Mouse (Mus musculus): ENCODE measurements around the gene Ctnnal1. TPM values are rescaled to one million over a fixed set of nuclear protein-coding genes. Genes with fewer than 3 reads are reported as not detected.

Gene Ctnnal1
- polyA plus RNA-seq, 1 experiment from 2014 or later = 19.4 TPM

- Histone ChIP-seq H3K4me2 (no peak overlapping the region), H3K27ac (no peak overlapping the region), H3K27me3 (no peaks in the 10 kb centered on the region), H3K9ac (no peak overlapping the region), H3K36me3 (no peaks in the 10 kb centered on the region), H3K4me1 (replicated peaks) (peaks cover 8% of the 10 kb centered on the region), H3K9me3 (no peaks in the 10 kb centered on the region), H3K4me3 (no peak overlapping the region)
- no peak for ATAC-seq (ENCODE audit: low FRiP score)
- WGBS = 91% methylated on average over 5 of the region's 5 CpGs
These were observed 9.1 kb downstream of the Ctnnal1 start for GRCm38 (mm10) chr4:56855935-56856334.

DNA sequence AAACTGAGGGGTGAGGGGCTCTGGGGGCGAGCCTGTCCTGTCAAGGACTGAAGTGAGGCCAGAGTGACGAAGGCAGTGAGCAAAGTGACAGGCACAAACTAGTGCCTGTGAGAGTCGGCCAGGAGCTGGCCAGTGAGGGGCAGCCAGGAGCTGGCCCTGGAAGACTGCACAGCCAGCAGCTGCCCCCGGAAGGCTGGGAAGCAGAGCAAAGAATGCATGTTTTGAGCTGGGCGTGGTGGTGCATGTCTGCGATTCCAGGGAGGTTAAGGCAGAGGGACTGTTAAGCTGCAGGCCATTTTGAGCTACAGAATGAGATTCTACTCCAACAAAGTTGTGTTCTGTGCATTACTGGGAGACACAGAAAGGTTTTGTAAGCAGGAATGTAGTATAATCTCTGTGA, 14.3 kb downstream of the Ctnnal1 start:
- peaks cover 13% of the 10 kb centered on the region for H3K36me3 ChIP-seq
- no peak for ATAC-seq (ENCODE audit: low FRiP score)
- H3K9ac ChIP-seq = 0 out of 2 replicates have a peak overlapping the region, but pooled peaks have one; percentile 13
- no peaks in the 10 kb centered on the region for H3K27me3 ChIP-seq
- no peaks in the 10 kb centered on the region for H3K9me3 ChIP-seq
- H3K4me3 ChIP-seq = no peak overlapping the region
- peaks cover 10% of the 10 kb centered on the region for H3K4me1 ChIP-seq (replicated peaks)
- WGBS = 41% methylated on average over 6 of the region's 6 CpGs
- H3K27ac ChIP-seq = peak overlapping the region; percentile 18; the same call in 1 of the 2 replicates
- no peak overlapping the region for H3K4me2 ChIP-seq

GRCm38 (mm10) chr4:56848044-56848443, 16.9 kb downstream of the Ctnnal1 start:
- Histone ChIP-seq H3K9me3 (no peaks in the 10 kb centered on the region), H3K27me3 (no peaks in the 10 kb centered on the region), H3K4me2 (no peak overlapping the region), H3K27ac (no peak overlapping the region), H3K4me1 (replicated peaks) (peaks cover 4% of the 10 kb centered on the region; the same call in 1 of the 2 replicates), H3K36me3 (peaks cover 33% of the 10 kb centered on the region), H3K9ac (no peak overlapping the region), H3K4me3 (no peak overlapping the region)
- ATAC-seq (ENCODE audit: low FRiP score) = no peak
- WGBS = 90% methylated on average over 6 of the region's 6 CpGs

DNA sequence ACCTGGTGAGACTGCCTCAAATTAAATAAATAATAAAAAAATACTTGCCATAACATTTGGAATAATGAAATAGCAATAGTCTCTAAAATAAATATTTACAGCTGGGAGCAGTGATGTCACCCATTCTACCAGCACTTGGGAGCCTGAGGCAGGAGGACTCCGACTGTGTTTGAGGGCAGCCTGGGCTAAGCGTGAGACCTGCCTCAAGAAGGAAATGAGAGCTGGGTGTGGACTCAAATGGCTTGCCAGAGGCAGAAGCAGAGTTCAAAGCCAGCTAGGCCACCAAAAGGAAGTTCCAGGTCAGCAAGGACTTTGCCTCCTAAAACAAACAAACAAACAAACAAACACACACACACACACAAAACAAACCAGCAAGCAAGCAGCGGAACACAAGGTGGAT, 17.6 kb downstream of the Ctnnal1 start:
- ATAC-seq (ENCODE audit: low FRiP score) = no peak
- no peak overlapping the region for H3K9ac ChIP-seq
- H3K36me3 ChIP-seq = peaks cover 33% of the 10 kb centered on the region
- no peaks in the 10 kb centered on the region for H3K27me3 ChIP-seq
- no peaks in the 10 kb centered on the region for H3K9me3 ChIP-seq
- H3K27ac ChIP-seq = no peak overlapping the region
- WGBS = 93% methylated on average over 3 of the region's 3 CpGs
- peaks cover 4% of the 10 kb centered on the region; the same call in 1 of the 2 replicates for H3K4me1 ChIP-seq (replicated peaks)
- no peak overlapping the region for H3K4me2 ChIP-seq
- no peak overlapping the region for H3K4me3 ChIP-seq

DNA sequence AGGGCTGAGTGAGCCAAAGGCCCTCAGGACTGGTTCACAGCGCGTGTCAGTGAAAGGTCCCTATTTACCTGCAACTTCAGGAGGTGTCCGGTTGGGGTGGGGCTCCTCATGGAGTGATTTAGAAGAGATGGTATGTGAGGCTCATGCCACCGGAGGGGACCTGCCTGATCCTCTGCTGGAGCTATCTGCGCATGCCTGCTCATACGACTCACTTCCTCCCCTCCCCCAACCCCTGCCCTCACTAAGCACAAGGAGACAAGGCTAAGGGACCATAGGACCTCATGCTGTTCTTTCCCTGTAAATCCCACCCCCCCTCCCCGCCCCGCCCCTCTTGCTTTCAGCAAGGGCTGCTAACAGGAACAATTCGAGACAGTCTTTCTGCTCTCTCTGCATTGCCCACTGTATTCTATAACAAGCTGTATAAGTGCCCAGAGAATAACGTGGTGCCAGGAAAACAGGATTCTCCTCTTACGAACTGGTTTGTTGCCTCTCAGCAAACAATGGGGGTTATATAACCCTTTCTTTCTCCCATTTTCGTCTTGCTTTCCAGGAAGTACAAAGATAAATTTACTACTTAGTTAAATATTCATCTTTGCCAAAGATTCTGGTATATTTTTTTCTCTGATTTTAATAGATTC, 19.0 kb downstream of the Ctnnal1 start:
- Histone ChIP-seq H3K9me3 (no peaks in the 10 kb centered on the region), H3K36me3 (peaks cover 44% of the 10 kb centered on the region), H3K9ac (no peak overlapping the region), H3K27ac (no peak overlapping the region), H3K4me3 (no peak overlapping the region), H3K27me3 (no peaks in the 10 kb centered on the region), H3K4me1 (replicated peaks) (peaks cover 4% of the 10 kb centered on the region; the same call in 1 of the 2 replicates), H3K4me2 (no peak overlapping the region)
- 71% methylated on average over 12 of the region's 12 CpGs for WGBS
- ATAC-seq (ENCODE audit: low FRiP score) = no peak

- H3K9ac ChIP-seq = no peak overlapping the region
- H3K9me3 ChIP-seq = no peaks in the 10 kb centered on the region
- no peak for ATAC-seq (ENCODE audit: low FRiP score)
- no peak overlapping the region for H3K4me3 ChIP-seq
- H3K36me3 ChIP-seq = peaks cover 55% of the 10 kb centered on the region
- no peak overlapping the region for H3K4me2 ChIP-seq
- H3K27ac ChIP-seq = no peak overlapping the region
- H3K27me3 ChIP-seq = no peaks in the 10 kb centered on the region
- 97% methylated on average over 4 of the region's 4 CpGs for WGBS
- no peaks in the 10 kb centered on the region for H3K4me1 ChIP-seq (replicated peaks)
These were observed 20.1 kb downstream of the Ctnnal1 start for GRCm38 (mm10) chr4:56844911-56845310.

DNA sequence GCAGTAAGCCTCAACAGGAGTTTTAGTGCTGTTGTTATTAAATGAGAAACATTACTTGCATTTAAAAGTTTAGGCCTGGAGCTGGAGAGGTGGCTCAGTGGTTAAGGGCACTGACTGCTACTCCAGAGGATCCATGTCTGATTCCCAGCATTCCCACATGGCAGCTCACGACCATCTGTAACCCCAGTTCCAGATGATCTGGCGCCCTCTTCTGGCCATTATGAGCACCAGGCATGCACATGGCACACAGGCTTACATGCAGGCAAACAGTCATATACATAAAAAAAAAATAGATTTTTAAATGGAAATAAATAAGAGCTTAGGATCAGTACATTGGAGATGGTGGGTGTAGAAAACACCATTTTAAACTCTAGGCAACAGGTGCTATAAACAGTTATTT, 21.0 kb downstream of the Ctnnal1 start:
- no peak for ATAC-seq (ENCODE audit: low FRiP score)
- no peak overlapping the region for H3K4me3 ChIP-seq
- H3K9ac ChIP-seq = no peak overlapping the region
- no peak overlapping the region for H3K4me2 ChIP-seq
- 92% methylated on average over 2 of the region's 2 CpGs for WGBS
- H3K4me1 ChIP-seq (replicated peaks) = no peaks in the 10 kb centered on the region
- H3K9me3 ChIP-seq = no peaks in the 10 kb centered on the region
- no peaks in the 10 kb centered on the region for H3K27me3 ChIP-seq
- peaks cover 58% of the 10 kb centered on the region for H3K36me3 ChIP-seq
- no peak overlapping the region for H3K27ac ChIP-seq

GRCm38 (mm10) chr4:56842501-56842900, 22.5 kb downstream of the Ctnnal1 start:
- H3K9ac ChIP-seq = no peak overlapping the region

DNA sequence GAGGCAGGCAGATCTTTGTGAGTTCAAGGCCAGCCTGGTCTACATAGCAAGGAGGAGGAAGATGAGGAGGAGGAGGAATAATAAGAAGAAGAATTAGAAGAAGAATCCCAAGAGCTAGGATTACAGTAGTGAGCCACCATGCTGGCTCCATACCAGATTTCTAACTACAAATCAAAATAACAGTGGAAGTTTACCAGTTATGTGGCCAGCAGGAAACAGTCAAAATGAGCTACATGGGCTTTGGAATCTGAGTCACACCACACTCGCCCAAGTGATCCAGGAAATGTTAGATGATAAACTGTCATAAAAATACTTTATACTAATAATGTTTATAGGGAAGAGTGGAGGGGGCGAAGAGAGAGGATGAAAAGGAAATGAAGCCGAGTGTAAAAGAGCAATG, 24.7 kb downstream of the Ctnnal1 start:
- Histone ChIP-seq H3K4me1 (replicated peaks) (no peaks in the 10 kb centered on the region), H3K9ac (no peak overlapping the region), H3K9me3 (no peaks in the 10 kb centered on the region), H3K4me2 (no peak overlapping the region), H3K27ac (no peak overlapping the region), H3K36me3 (peaks cover 70% of the 10 kb centered on the region), H3K4me3 (no peak overlapping the region), H3K27me3 (no peaks in the 10 kb centered on the region)
- WGBS = 96% methylated on average over 3 of the region's 3 CpGs
- no peak for ATAC-seq (ENCODE audit: low FRiP score)

More at GRCm38 (mm10) chr4:56842501-56842900, 22.5 kb downstream of the Ctnnal1 start:
- Histone ChIP-seq H3K27me3 (no peaks in the 10 kb centered on the region), H3K27ac (no peak overlapping the region), H3K4me1 (replicated peaks) (no peaks in the 10 kb centered on the region), H3K9me3 (no peaks in the 10 kb centered on the region), H3K4me3 (no peak overlapping the region), H3K36me3 (peaks cover 71% of the 10 kb centered on the region), H3K4me2 (no peak overlapping the region)
- no peak for ATAC-seq (ENCODE audit: low FRiP score)
- WGBS = 79% methylated on average over 7 of the region's 7 CpGs

DNA sequence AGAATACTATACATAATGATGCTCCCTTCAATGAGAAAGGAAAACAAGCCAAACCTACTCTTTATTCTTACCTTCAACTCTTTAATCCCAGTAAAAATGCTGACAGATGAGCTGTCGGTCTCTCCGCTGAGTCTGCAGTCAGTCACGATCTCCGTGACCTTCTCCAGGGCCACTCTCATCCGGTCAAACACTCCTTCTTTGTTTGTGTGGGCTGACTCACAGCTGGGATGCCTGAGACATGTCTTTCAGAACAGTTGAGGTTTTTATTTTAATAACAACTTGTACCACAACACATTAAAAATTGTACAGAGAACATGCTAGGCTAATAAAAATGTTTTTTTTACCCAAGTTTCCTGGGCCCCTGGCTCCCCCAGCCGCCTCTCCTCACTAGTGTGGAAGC, 27.3 kb downstream of the Ctnnal1 start:
- no peaks in the 10 kb centered on the region for H3K9me3 ChIP-seq
- H3K36me3 ChIP-seq = peaks cover 73% of the 10 kb centered on the region
- no peaks in the 10 kb centered on the region for H3K27me3 ChIP-seq
- no peak overlapping the region for H3K4me2 ChIP-seq
- no peak overlapping the region for H3K9ac ChIP-seq
- H3K4me3 ChIP-seq = no peak overlapping the region
- H3K4me1 ChIP-seq (replicated peaks) = no peaks in the 10 kb centered on the region
- no peak overlapping the region for H3K27ac ChIP-seq
- ATAC-seq (ENCODE audit: low FRiP score) = no peak
- 84% methylated on average over 6 of the region's 6 CpGs for WGBS

DNA sequence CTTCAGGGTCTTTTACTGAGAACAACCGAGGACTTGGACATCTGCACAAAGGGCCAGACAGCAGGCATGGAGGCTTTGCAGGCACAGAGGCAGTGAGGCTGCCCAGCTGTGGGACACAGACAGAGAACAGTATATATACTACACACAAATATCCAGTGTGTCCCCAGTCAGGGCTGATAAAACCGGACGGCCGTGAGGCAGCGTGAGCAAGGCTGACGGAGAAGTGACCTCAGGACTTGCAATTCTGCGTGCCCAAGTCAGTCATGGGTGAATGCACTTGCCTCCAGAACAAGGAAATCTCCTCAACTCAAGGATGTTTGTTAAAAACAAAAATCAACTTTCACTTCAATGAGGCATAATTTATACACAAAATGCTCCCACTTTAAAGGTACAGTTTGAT, 33.0 kb downstream of the Ctnnal1 start:
- H3K27me3 ChIP-seq = no peaks in the 10 kb centered on the region
- H3K4me1 ChIP-seq (replicated peaks) = no peaks in the 10 kb centered on the region
- H3K9ac ChIP-seq = no peak overlapping the region
- ATAC-seq (ENCODE audit: low FRiP score) = no peak
- peaks cover 69% of the 10 kb centered on the region for H3K36me3 ChIP-seq
- H3K4me2 ChIP-seq = no peak overlapping the region
- WGBS = 86% methylated on average over 7 of the region's 7 CpGs
- H3K27ac ChIP-seq = no peak overlapping the region
- H3K4me3 ChIP-seq = no peak overlapping the region
- H3K9me3 ChIP-seq = no peaks in the 10 kb centered on the region

- no peak for ATAC-seq (ENCODE audit: low FRiP score)
- H3K36me3 ChIP-seq = peaks cover 67% of the 10 kb centered on the region
These were observed 33.9 kb downstream of the Ctnnal1 start for GRCm38 (mm10) chr4:56831013-56831609.

GRCm38 (mm10) chr4:56829511-56829921, 35.5 kb downstream of the Ctnnal1 start:
- peaks cover 65% of the 10 kb centered on the region for H3K36me3 ChIP-seq
- 45% methylated on average over 7 of the region's 7 CpGs for WGBS
- no peak for ATAC-seq (ENCODE audit: low FRiP score)
- no peak overlapping the region for H3K27ac ChIP-seq
- no peaks in the 10 kb centered on the region for H3K27me3 ChIP-seq
- H3K4me3 ChIP-seq = no peak overlapping the region
- no peak overlapping the region for H3K4me2 ChIP-seq
- no peaks in the 10 kb centered on the region for H3K9me3 ChIP-seq
- H3K9ac ChIP-seq = no peak overlapping the region
- H3K4me1 ChIP-seq (replicated peaks) = no peaks in the 10 kb centered on the region

More at GRCm38 (mm10) chr4:56831013-56831609, 33.9 kb downstream of the Ctnnal1 start:
- Histone ChIP-seq H3K9ac (no peak overlapping the region), H3K4me1 (replicated peaks) (no peaks in the 10 kb centered on the region), H3K9me3 (no peaks in the 10 kb centered on the region), H3K27me3 (no peaks in the 10 kb centered on the region), H3K4me3 (no peak overlapping the region), H3K4me2 (no peak overlapping the region), H3K27ac (no peak overlapping the region)
- WGBS = 61% methylated on average over 13 of the region's 13 CpGs

Measured in hindbrain, embryonic 13.5 days (tissue).